Mouse (Mus musculus) c-Kit-negative CD71-positive TER-119-positive erythroid progenitor cells, embryonic 14.5 days (primary cell): Measurements from ENCODE around the gene Nat8f1.
"Not testable (repeated sequence)": the region's sequence is repeated elsewhere in the genome, so short reads cannot be mapped to it uniquely, and the experiment has no call there.

Experiments
- DNase-seq: peaks from one replicate; pipeline ENCODE4 v3.0.0-alpha.2; 2013; ENCODE audit warnings: low read depth, low spot score

The Nat8f1 gene

DNA sequence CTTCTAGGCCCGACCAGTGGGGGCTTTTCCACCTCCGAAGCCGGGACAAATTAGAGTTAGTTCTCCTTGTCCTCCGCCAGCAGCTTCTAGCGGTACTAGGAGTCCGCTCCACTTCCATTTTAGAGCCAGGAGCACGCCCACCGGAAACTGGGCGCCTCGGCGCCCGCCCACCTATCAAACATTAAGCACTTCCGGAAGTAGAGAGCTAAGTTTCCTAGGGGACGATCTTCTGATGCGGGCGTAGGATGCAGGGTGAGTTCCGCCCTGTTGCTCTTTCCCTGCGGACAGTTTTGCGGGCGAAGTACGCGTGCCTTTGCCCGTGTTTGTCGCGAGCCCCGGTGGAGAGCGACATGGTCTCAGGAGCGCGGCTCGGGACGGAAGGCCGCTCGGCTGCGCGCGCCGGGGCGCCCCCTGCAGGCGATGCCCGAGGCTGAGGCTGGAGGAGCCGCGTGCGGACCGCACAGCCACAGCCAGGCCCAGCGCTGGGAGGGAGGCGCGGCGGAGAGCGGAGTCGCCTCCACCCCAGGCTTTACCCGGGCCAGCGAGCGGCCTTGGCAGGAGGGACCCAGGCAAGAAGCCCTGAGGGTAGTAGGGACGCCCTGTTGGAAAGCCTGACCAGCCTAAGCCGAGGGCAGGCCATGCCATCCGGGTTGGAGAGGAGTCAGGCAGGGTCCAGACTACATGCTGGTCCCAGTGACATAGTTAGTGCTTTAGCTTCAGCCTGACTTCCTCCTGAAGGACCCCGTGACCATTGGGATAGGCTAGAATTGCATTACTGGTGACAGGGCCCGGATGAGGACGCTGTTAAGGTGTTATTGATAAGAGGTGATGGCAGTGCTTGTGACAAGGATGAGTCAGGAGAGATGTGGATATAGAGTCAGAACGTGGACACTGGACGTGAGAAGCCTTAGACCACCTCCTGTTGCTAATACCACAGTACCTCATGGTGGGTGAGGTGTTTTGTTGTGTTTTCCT is at the start of gene Nat8f1:
TSS of gene Nat8f1 (minus strand) at position 149 of the 975 bp plus-strand sequence.
- DNase-seq = peak; percentile 83

GRCm38 (mm10) chr6:85961101-85962091 is 45.9 kb upstream of the Nat8f1 start, which contains the start of gene Dusp11:
Gene Dusp11 (minus strand): TSS chr6:85961667.
- DNase-seq = peak; percentile 79

DNA sequence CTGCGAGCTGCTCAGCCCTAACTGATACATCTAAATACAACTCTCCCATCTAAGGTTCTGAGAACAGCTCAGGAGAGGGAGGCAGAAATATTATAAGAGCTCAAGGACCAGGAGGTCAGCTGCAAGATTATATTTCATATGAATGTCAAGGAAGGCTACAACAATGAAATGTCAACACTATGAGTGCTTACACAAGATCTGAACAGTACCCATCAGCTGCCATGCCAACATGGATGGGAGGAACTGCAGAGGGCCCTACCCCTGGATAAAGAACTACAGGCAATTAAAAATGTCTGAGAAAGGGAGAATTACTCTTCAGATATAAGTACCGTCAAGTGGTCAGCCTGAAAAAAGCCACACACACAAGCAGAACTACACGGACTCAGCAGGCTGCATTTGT is 42.1 kb upstream of the Nat8f1 start:
- no peak for DNase-seq

DNA sequence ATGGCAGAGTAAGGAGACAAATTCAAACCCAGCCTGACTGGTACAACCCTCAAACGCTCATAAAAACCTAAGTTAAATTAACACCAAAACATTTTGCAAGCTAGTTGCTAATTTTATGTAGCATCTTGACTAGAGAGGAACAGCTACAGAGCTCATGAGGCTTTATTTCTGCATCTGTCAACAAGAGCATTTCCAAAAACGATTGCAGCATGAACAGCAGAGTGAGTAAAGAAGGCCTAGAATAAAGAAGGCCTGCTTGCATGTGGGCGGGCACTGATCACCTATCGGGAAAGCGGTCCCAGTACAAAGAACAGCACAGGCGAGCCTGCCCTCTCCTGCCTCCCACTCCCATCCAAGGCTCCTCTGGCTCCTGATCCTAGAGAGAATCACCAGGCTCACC is 33.1 kb upstream of the Nat8f1 start:
- no peak for DNase-seq

DNA sequence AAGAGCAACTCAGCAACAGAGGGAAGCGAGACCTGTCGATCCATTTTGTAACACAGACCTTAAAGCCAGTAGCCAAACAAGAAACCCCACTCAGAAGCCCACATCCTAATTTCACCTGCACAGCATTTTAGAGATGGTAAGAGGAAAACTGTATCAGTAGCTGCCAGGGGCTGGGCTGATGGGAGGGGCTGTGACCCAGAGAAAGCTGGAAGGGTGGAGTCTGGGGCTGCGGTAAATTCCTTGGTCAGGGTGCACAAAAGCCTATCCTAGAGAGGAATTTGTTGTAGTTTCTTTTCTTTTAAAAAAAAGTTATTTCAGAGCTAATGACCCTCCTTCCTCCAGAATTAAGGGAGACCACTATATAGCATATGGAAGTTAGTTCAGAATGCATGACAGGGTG is 27.0 kb upstream of the Nat8f1 start:
- no peak for DNase-seq

DNA sequence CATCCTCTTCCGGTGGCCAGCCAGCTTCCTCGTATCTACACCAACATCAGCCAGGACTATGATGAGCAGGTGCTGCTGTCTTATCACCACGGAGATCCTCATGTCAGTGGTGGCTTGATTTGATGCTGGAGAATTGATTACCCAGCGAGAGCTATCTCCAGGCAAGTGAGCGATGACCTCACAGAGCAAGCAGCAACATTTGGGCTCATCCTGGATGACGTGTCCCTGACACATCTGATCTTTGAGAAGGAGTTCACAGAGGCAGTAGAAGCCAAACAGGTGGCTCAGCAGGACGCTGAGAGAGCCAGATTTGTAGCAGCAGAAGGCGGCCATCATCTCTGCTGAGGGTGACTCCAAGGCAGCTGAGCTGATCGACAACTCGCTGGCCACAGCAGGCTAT is 23.2 kb upstream of the Nat8f1 start:
- DNase-seq = no peak

GRCm38 (mm10) chr6:85936508-85937465 is 21.3 kb upstream of the Nat8f1 start:
- DNase-seq = peak; percentile 56

GRCm38 (mm10) chr6:85935646-85936045 is 20.2 kb upstream of the Nat8f1 start:
- no peak for DNase-seq

DNA sequence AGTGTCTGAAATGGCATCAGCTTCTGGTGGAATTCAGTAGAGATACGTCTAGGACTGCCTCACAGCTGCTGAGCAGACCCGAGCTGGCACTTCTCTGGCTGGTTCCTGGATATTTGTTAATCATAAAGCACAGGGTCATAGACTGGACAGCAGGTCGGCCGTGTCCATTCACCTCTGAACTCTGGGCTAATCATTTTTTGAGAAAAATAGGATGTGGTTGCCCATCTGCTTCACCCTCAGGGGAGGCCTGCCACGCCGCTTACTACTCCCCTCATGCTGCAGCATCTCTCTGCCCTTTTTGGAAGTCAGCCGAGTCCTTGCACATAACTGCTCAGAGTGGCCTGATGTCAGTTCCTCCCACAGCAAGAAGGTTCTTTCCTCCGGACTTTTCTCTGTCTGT is 18.6 kb upstream of the Nat8f1 start:
- DNase-seq = no peak

DNA sequence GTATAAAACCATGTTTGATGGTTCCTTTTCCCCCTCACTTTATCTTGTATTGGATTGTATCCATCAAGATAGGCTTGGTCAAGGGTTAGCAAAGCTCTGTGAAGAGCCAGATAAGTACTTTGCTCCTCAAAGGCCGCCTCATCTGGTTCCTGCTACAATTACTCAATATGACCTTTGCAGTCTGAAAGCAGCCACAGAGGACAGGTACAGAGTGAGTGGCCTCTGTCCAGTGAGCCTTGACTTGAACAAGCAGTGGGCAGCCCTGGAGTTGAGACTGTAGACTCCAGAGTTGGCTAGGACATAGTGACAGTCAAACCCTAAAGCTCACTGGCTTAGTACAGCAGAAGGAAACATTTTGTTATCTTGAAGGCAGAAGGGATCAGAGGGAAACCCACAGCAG is 13.8 kb upstream of the Nat8f1 start:
- no peak for DNase-seq

DNA sequence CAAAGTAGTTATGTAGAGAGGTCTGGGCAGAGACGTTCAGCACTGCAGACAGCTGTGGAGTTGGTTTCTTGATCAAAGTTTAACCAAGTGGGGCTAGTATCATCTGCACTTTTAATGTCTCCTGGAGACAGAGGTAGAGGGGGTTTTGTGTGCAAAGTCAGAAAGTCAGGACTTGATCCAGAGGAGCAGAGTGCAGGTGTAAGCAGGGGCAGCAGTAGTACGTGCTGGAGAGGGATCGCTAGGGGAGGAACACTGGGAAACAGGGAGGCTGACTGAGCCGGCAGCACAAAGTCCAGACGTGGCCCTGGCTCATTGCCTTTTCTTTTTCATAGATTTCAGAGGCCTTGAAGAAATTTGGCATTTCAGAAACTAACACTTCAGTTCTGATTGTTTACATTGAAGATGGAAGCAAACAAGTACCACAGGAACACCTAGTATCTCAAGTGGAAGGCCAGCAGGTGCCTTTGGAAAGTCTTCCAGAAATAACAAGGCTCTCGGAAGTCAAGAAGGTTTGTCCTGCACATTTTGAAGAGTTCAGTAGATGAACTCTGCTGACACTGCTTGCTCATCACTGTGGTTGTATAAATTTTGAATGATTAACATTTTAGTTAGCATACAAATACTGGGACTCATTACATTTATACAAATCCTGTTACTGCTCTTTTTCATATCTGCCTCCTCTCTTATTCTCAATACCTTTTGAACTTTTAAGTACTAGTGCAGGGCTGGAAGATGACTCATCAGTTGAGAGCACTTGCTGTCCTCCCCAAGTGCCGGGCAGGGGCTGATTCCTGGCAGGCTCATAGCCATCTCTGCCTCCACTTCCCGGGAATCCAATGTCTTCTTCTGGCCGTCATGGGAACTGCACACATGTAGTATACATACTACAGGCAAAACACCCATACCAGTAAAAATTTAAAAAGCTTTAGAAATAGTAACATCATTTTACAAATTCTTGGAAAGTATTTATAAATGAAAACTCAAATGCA is 12.3 kb upstream of the Nat8f1 start:
- no peak for DNase-seq

- no peak for DNase-seq
Measured at GRCm38 (mm10) chr6:85926709-85927108, 11.2 kb upstream of the Nat8f1 start.

- DNase-seq = no peak
Measured at GRCm38 (mm10) chr6:85923643-85924042, 8.2 kb upstream of the Nat8f1 start.

- DNase-seq = no peak
Measured at GRCm38 (mm10) chr6:85919401-85919800, 3.9 kb upstream of the Nat8f1 start.

DNA sequence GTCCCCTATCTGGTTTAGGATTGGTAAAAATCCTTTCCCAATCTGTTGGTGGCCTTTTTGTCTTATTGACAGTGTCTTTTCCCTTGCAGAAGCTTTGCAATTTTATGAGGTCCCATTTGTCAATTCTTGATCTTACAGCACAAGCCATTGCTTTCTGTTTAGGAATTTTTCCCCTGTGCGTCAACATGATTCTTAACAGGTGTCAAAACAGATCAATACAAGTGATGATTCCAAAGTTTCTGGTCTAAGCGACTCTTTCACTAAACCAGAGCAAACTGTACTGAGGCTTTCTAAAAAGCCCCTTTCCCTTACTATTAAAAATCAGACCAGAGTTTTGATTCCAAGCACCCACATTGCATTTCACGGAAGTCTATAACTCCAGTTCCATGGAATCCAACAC is 2.9 kb upstream of the Nat8f1 start:
- DNase-seq = not testable (repeated sequence)

DNA sequence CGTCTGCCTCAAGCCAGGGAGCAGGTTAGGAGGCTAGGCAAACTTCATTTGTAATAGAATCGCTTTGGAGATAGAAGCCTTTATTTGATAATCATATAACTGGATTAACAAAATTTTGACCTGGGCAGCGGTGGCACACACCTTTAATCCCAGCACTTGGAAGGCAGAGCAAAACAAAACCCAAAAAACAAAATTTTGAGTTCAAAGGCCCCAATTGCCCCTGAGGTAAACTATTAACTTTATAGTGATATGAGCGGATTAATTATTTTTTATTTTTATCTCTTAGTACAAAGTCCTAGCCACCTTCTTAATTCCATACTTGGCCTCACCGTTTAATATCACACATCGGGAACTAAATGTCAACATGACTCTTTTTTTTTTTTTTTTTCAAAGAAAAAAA is 1.1 kb upstream of the Nat8f1 start:
- DNase-seq = no peak

- DNase-seq = peak; percentile 31
Measured at GRCm38 (mm10) chr6:85915141-85915538, 347 bp downstream of the Nat8f1 start.

DNA sequence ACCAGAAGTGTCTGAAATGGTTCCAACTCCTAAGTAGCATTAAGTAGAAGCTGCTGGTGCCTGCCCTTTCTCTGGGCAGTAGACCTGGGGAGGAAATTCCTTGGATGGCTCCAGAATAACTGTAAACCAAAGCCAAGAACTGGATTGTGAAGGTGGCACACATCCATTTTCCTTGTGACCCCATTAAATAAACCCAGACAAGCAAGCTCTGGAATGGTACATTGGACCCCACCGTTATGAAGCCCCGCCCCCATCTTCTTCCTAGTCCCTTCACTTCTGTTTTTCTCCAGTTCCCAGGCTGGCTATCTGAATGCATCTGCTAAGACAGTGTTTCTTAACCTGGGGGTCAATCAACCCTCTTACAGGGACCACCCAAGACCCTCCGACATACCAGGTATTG is 3.9 kb downstream of the Nat8f1 start, which contains the start of gene Tprkb:
TSS of gene Tprkb (plus strand) at position 279 of the 400 bp plus-strand sequence.
- no peak for DNase-seq

- no peak for DNase-seq
Measured at GRCm38 (mm10) chr6:85909704-85910103, 5.8 kb downstream of the Nat8f1 start.

DNA sequence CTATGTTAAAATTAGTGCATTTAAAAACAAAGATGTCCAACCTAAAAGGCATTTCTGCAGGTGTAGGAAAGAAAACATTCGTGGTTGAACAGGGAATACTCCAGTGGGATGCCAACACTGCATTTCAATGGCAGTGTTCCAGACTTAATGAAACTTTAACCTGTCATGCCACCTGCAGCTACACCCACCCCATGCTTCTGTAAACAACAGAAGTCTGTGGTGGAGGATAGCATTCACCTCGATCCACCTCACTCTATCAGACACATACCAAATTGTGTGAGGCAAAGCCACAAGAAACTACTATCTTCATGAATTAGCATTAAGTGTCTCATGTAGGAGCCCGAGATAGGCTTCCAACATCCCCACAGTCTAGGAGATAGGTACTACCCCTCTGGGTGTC is 7.1 kb downstream of the Nat8f1 start:
- DNase-seq = no peak
